Comparison of ENCODE assay signal across 28 mouse cellular contexts in the genomic region with DNA sequence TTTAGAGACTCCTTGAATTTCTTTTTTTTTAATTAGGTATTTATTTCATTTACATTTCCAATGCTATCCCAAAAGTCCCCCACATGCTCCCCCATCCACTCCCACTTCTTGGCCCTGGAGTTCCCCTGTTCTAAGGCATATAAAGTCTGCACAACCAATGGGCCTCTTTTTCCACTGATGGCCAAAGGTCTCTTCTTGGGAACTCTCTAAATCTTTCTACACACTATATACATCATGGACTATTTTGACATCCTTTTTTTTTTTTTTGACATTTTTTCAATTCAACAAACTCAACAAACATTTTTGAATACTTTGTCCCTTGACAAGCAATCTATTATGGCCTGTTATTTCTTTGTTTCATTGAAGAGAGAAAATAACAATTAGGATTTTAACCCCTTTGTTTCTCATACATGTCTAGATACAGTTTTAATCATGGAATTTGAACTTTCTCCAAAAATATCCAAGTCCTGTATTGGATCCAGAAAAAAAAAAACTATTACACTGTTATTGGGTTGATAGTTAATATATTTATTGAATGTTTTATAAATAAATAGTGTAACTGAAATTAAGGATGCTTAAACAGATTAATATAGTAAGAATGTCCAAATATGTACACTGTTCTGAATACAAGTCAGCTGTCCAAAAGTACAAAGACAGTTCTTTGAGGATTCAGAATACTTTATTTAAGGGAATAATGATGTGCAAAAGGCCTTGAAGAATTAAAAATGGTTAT.
"Had no signal": no experiment of that assay in that cellular context is flagged by ENCODE, and none has a peak within 500 bp of the region (broad histone marks: within the 10 kb centered on the region; RNA-seq: fewer than 3 reads in every experiment).

No protein-coding gene starts in this region.

- H3K27ac ChIP-seq: embryonic facial prominence, embryonic 10.5 days; embryonic facial prominence, embryonic 12.5 days; embryonic facial prominence, embryonic 13.5 days; embryonic facial prominence, embryonic 15.5 days; forebrain, embryonic 10.5 days; forebrain, embryonic 12.5 days; forebrain, embryonic 13.5 days; forebrain, embryonic 15.5 days; gastrocnemius, adult 2 months had no signal

- H3K36me3 ChIP-seq: embryonic facial prominence, embryonic 10.5 days; embryonic facial prominence, embryonic 12.5 days; embryonic facial prominence, embryonic 13.5 days; embryonic facial prominence, embryonic 15.5 days; forebrain, embryonic 10.5 days; forebrain, embryonic 12.5 days; forebrain, embryonic 15.5 days had no signal

- H3K4me2 ChIP-seq: embryonic facial prominence, embryonic 12.5 days; embryonic facial prominence, embryonic 13.5 days; embryonic facial prominence, embryonic 15.5 days; forebrain, embryonic 12.5 days; forebrain, embryonic 13.5 days; forebrain, embryonic 15.5 days had no signal

- ATAC-seq: forebrain, embryonic 13.5 days; forebrain, embryonic 14.5 days; forebrain, embryonic 15.5 days; forebrain, embryonic 16.5 days; forebrain, postnatal 0 days had no signal

- H3K9me3 ChIP-seq: embryonic facial prominence, embryonic 10.5 days; embryonic facial prominence, embryonic 12.5 days; embryonic facial prominence, embryonic 13.5 days; embryonic facial prominence, embryonic 15.5 days; forebrain, embryonic 10.5 days; forebrain, embryonic 12.5 days; forebrain, embryonic 13.5 days; forebrain, embryonic 15.5 days had no signal

- H3K9ac ChIP-seq: embryonic facial prominence, embryonic 12.5 days; embryonic facial prominence, embryonic 13.5 days; embryonic facial prominence, embryonic 15.5 days; forebrain, embryonic 12.5 days; forebrain, embryonic 13.5 days; forebrain, embryonic 15.5 days; forebrain, postnatal 0 days had no signal

- H3K4me3 ChIP-seq: embryonic facial prominence, embryonic 10.5 days; embryonic facial prominence, embryonic 12.5 days; embryonic facial prominence, embryonic 13.5 days; embryonic facial prominence, embryonic 15.5 days; erythroblast, embryonic 14.5 days; forebrain, embryonic 10.5 days; forebrain, embryonic 12.5 days; forebrain, embryonic 13.5 days; forebrain, embryonic 15.5 days; gastrocnemius, adult 2 months had no signal

- DNase-seq: cerebellum, adult 18-20 months; cerebellum, adult 2 months; cerebellum, adult 8-10 months; cerebellum, adult 9-10 months; cerebellum, adult 9-11 months; cerebellum, postnatal 10 days; cerebellum, postnatal 14 days; cerebellum, postnatal 25 days; cerebellum, postnatal 36 days; embryo, embryonic 11 days; forebrain, postnatal 0 days; gastrocnemius, adult 2 months; gastrocnemius, postnatal 10 days; gastrocnemius, postnatal 14 days; gastrocnemius, postnatal 25 days; gastrocnemius, postnatal 36 days; heart, adult 11 months had no signal

- H3K4me1 ChIP-seq: embryonic facial prominence, embryonic 13.5 days; embryonic facial prominence, embryonic 15.5 days; forebrain, embryonic 10.5 days; forebrain, embryonic 12.5 days; forebrain, embryonic 13.5 days; forebrain, embryonic 15.5 days had no signal

- H3K27me3 ChIP-seq: embryonic facial prominence, embryonic 12.5 days; embryonic facial prominence, embryonic 13.5 days; embryonic facial prominence, embryonic 15.5 days; forebrain, embryonic 12.5 days; forebrain, embryonic 13.5 days; forebrain, embryonic 15.5 days had no signal
